Mouse (Mus musculus) cortical plate, adult 2 months (tissue): ENCODE data around the gene Ap2a2.

Experiments
- CTCF ChIP-seq: fragments of 200-500 bp; IDR thresholded peaks from 2 replicates; pipeline ENCODE4 v1.5.1; 2011; ENCODE audit warnings: mild to moderate bottlenecking, control low read depth, low read length; ENCODE audit not compliant: insufficient read depth; ENCODE audit errors: extremely low read depth
- POLR2A ChIP-seq: fragments of 200-500 bp; IDR thresholded peaks from 2 replicates; pipeline ENCODE4 v1.6.1; 2011; ENCODE audit warnings: mild to moderate bottlenecking, low read length, control low read depth; ENCODE audit not compliant: insufficient read depth; ENCODE audit errors: extremely low read depth

GRCm38 (mm10) chr7:141577801-141578200, 15.8 kb downstream of the Ap2a2 start:
- TF ChIP-seq CTCF (no peak), POLR2A (no peak)
